Mouse (Mus musculus) neural tube, embryonic 11.5 days (tissue): ENCODE data around the gene Ubr4. TPM values are rescaled to one million over a fixed set of nuclear protein-coding genes. Genes with fewer than 3 reads are reported as not detected.

Experiments used
- ATAC-seq: fragments of 200-750 bp; cut with Nextera tagmentation; 2 replicates; pipeline ENCODE4 v1.8.0; 2017; ENCODE audit warnings: moderate number of reproducible peaks, mild to moderate bottlenecking, moderate TSS enrichment, moderate library complexity; ENCODE audit not compliant: insufficient read depth, low FRiP score, low TSS enrichment
- DNase-seq: peaks from one replicate; pipeline ENCODE4 v3.0.0-alpha.2; 2015; ENCODE audit warnings: low spot score
- H3K27ac ChIP-seq: fragments of 300-500 bp; sonication (generic); 2 replicates; pipeline ENCODE4 v1.5.1; 2014; ENCODE audit warnings: low read depth, mild to moderate bottlenecking, low read length
- H3K27me3 ChIP-seq: fragments of 300-500 bp; sonication (generic); 2 replicates; pipeline ENCODE4 v1.6.1; 2014; ENCODE audit warnings: mild to moderate bottlenecking, low read length, mixed read lengths; ENCODE audit not compliant: control insufficient read depth, insufficient read depth
- H3K36me3 ChIP-seq: fragments of 300-500 bp; sonication (generic); 2 replicates; pipeline ENCODE4 v1.6.1; 2014; ENCODE audit warnings: mild to moderate bottlenecking, low read length, moderate library complexity, mixed read lengths; ENCODE audit not compliant: control insufficient read depth, insufficient read depth
- H3K4me1 ChIP-seq: fragments of 300-500 bp; sonication (generic); 2 replicates; pipeline ENCODE4 v1.6.1; 2014; ENCODE audit warnings: low read length, mixed read lengths; ENCODE audit not compliant: control insufficient read depth, insufficient read depth
- H3K4me2 ChIP-seq: fragments of 300-500 bp; sonication (generic); 2 replicates; pipeline ENCODE4 v1.6.1; 2014; ENCODE audit warnings: low read depth, mild to moderate bottlenecking, moderate library complexity
- H3K4me3 ChIP-seq: fragments of 300-500 bp; sonication (generic); 2 replicates; pipeline ENCODE4 v1.5.1; 2014; ENCODE audit warnings: low read depth, low read length
- H3K9ac ChIP-seq: fragments of 300-500 bp; sonication (generic); 2 replicates; pipeline ENCODE4 v1.6.1; 2014; ENCODE audit warnings: mild to moderate bottlenecking, low read length
- H3K9me3 ChIP-seq: fragments of 300-500 bp; sonication (generic); 2 replicates; pipeline ENCODE4 v1.6.1; 2016; ENCODE audit warnings: low read length; ENCODE audit not compliant: control insufficient read depth
- WGBS: fragments of 180-500 bp; shearing (Covaris S2); extraction: QIAGEN DNeasy Blood & Tissue Kit; methylation state at CpG from one replicate; pipeline ENCODE4 v1.1.7; 2014; 5-methylcytosine and 5-hydroxymethylcytosine counted together
- polyA plus RNA-seq: library from polyadenylated mRNA; unstranded; fragments of >200 nt; fragmentation: Nextera tagmentation; extraction: Ambion mirVana; gene quantifications from 2 replicates; pipeline ENCODE4 v1.2.1, GENCODE M21; 2014

Gene Ubr4
- polyA plus RNA-seq, 1 experiment from 2014 or later, result 92.1 TPM

DNA sequence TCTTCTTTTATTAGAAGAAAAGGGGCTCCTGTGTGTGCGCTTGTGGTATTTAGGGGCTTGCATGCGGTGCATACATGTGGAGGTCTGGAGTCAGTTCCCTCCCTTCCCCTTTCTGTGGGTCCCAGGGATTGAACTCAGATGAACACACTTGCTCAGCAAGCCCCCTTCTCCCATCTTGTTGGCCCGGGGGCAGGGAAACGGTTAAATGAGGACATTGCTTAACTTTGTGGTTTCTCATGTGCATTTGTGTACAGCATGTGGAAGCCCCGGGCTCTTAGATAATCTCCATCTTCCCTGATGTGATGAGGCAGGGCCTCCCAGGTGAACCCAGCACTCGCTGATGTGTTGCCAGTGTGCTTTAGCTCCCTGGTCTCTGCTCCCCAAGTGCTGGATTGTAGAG is 101.9 kb downstream of the Ubr4 start:
- no peak overlapping the region for H3K9ac ChIP-seq
- ATAC-seq (no peak), DNase-seq (no peak)
- peaks cover 41% of the 10 kb centered on the region for H3K36me3 ChIP-seq
- H3K27ac ChIP-seq, result no peak overlapping the region
- WGBS, result 94% methylated on average over 6 of the region's 6 CpGs
- H3K4me2 ChIP-seq, result no peak overlapping the region
- H3K9me3 ChIP-seq, result no peaks in the 10 kb centered on the region
- no peak overlapping the region for H3K4me3 ChIP-seq
- no peaks in the 10 kb centered on the region for H3K27me3 ChIP-seq
- H3K4me1 ChIP-seq, result no peaks in the 10 kb centered on the region

DNA sequence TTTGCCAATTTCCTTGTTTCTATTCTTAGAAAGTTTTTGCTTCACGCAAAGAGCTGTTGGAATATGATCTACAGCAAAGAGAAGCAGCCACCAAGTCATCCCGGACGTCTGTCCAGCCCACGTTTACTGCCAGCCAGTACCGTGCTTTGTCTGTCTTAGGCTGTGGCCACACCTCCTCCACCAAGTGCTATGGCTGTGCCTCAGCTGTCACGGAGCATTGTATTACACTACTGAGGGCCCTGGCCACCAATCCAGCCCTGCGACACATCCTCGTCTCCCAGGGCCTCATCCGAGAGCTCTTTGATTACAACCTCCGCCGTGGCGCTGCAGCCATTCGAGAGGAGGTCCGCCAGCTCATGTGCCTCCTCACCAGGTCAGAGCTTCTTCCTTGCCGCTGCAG is 107.6 kb downstream of the Ubr4 start:
- no peak for DNase-seq
- H3K4me3 ChIP-seq, result no peak overlapping the region
- H3K4me2 ChIP-seq, result no peak overlapping the region
- H3K27ac ChIP-seq, result no peak overlapping the region
- ATAC-seq, result no peak
- WGBS, result 69% methylated on average over 15 of the region's 15 CpGs
- peaks cover 46% of the 10 kb centered on the region for H3K36me3 ChIP-seq
- no peak overlapping the region for H3K9ac ChIP-seq
- H3K9me3 ChIP-seq, result no peaks in the 10 kb centered on the region
- H3K4me1 ChIP-seq, result no peaks in the 10 kb centered on the region
- no peaks in the 10 kb centered on the region for H3K27me3 ChIP-seq

DNA sequence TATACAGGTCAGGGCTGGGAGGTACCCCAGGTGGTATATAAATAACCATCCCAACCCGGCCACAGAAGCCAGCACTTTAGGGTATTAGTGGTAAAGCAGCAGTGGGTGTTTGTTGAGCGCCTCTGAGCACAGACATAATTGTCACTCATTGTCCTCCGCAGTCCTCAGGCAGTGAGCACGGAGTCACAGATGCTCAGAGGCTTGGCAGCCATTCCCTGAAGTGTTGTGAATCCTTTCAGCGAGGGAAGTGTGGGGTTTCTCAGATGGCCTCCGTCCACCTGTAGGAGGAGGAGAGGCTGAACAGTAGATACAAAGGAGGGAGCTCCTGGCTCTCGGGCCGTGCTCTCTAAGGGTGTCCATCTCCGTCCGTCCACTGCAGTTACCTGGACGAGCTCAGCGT is 111.8 kb downstream of the Ubr4 start:
- Histone ChIP-seq H3K27me3 (no peaks in the 10 kb centered on the region), H3K36me3 (peaks cover 50% of the 10 kb centered on the region), H3K27ac (no peak overlapping the region), H3K4me2 (no peak overlapping the region), H3K9me3 (no peaks in the 10 kb centered on the region), H3K4me3 (no peak overlapping the region), H3K4me1 (no peaks in the 10 kb centered on the region), H3K9ac (no peak overlapping the region)
- DNase-seq, result no peak
- ATAC-seq, result no peak
- WGBS, result 93% methylated on average over 12 of the region's 12 CpGs

DNA sequence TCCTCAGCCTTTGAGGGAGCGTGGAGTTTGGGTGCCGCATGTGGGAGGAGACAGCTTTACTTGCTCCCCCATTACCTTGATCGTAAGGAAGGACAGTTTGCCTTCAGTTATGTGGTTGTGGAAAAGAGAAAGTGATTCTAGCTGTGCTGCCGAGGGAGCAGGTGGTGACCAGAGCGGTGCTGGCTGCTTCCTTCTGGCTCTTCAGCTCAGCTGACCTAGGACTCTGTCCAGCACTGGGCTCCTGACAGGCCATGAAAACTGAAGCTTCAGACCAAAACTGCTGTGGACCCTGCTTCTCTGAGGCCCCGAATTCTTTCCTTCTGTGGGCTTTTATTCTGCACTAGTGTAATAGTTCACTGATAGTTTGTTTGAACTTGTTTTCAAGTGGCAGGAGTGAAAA is 114.1 kb downstream of the Ubr4 start:
- H3K4me1 ChIP-seq, result no peaks in the 10 kb centered on the region
- peaks cover 49% of the 10 kb centered on the region for H3K36me3 ChIP-seq
- H3K4me3 ChIP-seq, result no peak overlapping the region
- H3K9me3 ChIP-seq, result no peaks in the 10 kb centered on the region
- H3K4me2 ChIP-seq, result no peak overlapping the region
- H3K9ac ChIP-seq, result no peak overlapping the region
- no peak for ATAC-seq
- H3K27ac ChIP-seq, result no peak overlapping the region
- DNase-seq, result no peak
- no peaks in the 10 kb centered on the region for H3K27me3 ChIP-seq
- 94% methylated on average over 6 of the region's 6 CpGs for WGBS

DNA sequence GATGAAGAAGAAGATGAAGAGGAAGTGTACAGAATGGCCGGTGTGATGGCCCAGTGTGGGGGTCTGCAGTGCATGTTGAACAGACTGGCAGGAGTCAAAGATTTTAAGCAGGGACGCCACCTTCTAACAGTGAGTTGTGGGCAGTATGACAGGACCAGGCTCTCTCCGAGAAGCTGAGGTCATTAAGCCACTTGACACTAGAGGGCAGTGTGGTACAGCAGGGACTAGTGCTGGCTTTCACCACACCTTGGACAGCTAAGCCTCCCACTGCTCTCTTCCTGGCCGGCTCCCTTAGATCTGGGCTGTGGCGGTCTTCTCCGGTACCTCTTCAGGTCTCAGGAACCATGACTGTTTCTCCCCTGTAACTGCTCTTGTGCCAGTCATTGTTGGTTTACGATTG is 117.8 kb downstream of the Ubr4 start:
- Histone ChIP-seq H3K27ac (no peak overlapping the region), H3K9me3 (no peaks in the 10 kb centered on the region), H3K4me1 (no peaks in the 10 kb centered on the region), H3K27me3 (no peaks in the 10 kb centered on the region), H3K9ac (no peak overlapping the region), H3K36me3 (peaks cover 51% of the 10 kb centered on the region), H3K4me3 (no peak overlapping the region), H3K4me2 (no peak overlapping the region)
- WGBS, result 47% methylated on average over 7 of the region's 7 CpGs
- DNase-seq (peak; percentile 74), ATAC-seq (no peak)

DNA sequence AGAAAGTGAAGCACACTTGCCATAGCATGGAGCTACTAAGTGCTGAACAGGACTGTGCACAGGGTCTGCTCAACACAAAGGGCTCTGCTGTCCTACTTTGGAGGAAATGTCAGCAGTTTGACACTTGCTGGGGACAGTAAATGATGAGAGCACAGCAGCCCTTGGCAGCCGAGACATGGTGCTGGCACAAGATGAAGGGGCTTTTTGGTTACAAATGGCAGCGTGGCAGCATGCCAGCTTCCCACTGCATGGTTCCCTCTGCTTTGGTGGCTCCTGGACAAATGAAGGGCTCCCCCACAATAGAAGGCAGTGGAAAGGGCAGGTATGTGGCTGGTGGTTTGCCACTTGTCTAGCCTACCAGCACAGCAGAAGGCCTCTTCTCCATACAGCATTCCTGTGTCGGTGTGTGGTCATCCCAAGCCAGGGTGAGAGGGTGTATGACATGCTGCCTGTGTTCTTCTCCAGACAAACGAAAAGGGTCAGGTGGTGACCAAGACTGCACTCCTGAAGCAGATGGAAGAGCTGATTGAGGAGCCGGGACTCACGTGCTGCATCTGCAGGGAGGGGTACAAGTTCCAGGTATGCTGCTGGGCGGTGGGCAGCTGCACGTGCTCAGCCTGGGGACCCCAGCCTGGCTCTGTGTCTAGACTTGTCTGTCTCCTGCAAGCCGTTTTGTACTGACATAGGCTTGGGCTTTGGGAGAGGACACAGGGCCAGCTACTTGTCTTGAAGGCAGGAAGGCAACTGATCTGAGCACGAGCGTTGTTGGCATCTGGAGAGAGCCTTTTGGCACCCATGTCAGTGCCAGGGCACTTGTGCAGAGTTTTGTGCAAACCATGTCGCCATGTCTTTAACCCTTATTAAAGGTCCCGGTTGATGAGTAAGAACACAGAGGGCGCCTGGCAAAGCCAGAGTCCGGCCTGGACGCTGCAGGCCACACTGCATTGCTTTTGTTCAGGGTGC is 124.5 kb downstream of the Ubr4 start:
- no peaks in the 10 kb centered on the region for H3K9me3 ChIP-seq
- WGBS, result 97% methylated on average over 16 of the region's 16 CpGs
- no peaks in the 10 kb centered on the region for H3K27me3 ChIP-seq
- DNase-seq (no peak), ATAC-seq (no peak)
- peaks cover 53% of the 10 kb centered on the region for H3K36me3 ChIP-seq
- no peaks in the 10 kb centered on the region for H3K4me1 ChIP-seq
- no peak overlapping the region for H3K9ac ChIP-seq
- no peak overlapping the region for H3K4me2 ChIP-seq
- no peak overlapping the region for H3K4me3 ChIP-seq
- no peak overlapping the region for H3K27ac ChIP-seq

DNA sequence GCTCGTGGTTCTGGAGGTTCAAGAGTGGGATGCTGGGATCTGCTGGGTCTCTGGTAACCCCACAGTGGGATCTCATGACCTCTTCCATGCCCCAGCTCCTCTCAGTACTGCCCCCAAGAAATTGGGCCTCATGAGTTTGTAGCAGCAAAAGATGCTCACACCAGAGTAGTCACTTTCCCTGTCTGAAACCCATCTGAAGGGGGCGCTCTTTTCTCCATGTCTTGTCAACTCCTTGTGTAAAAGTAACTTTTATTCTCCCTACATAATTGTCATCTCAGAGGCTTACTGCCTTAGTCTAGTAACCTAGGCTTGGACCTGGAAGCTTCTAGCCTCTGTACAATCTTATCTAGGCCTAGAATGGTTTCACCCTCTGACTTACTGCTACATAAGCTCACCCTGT is 125.6 kb downstream of the Ubr4 start:
- DNase-seq, result peak; percentile 26
- WGBS, result 83% methylated on average over 2 of the region's 2 CpGs
- ATAC-seq, result no peak

DNA sequence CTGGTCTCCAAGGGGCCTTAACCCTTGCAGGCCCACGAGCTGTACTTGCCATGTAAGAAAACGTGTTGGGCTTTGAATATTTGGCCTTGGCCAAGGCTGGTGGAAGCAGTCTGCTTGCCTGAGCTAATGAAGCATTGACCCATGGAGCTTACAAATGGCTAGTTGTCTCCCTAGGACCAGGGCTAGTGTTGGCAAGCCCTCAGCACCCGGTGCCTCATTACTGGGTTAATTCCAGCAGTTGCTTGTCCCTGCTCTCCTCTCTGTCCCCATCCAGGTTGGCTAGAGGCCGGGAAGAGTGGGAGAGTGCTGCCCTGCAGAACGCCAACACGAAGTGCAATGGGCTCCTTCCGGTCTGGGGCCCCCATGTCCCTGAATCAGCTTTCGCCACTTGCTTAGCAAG is 126.8 kb downstream of the Ubr4 start:
- Histone ChIP-seq H3K9ac (no peak overlapping the region), H3K27ac (no peak overlapping the region), H3K4me1 (no peaks in the 10 kb centered on the region), H3K36me3 (peaks cover 47% of the 10 kb centered on the region), H3K4me3 (no peak overlapping the region), H3K9me3 (no peaks in the 10 kb centered on the region), H3K27me3 (no peaks in the 10 kb centered on the region), H3K4me2 (no peak overlapping the region)
- ATAC-seq, result no peak
- DNase-seq, result no peak
- 92% methylated on average over 8 of the region's 8 CpGs for WGBS

More for the DNA sequence above, 125.6 kb downstream of the Ubr4 start:
- peaks cover 56% of the 10 kb centered on the region for H3K36me3 ChIP-seq
- H3K9me3 ChIP-seq, result no peaks in the 10 kb centered on the region
- H3K9ac ChIP-seq, result no peak overlapping the region
- H3K27ac ChIP-seq, result no peak overlapping the region
- H3K4me2 ChIP-seq, result no peak overlapping the region
- no peaks in the 10 kb centered on the region for H3K27me3 ChIP-seq
- H3K4me1 ChIP-seq, result no peaks in the 10 kb centered on the region
- H3K4me3 ChIP-seq, result no peak overlapping the region

DNA sequence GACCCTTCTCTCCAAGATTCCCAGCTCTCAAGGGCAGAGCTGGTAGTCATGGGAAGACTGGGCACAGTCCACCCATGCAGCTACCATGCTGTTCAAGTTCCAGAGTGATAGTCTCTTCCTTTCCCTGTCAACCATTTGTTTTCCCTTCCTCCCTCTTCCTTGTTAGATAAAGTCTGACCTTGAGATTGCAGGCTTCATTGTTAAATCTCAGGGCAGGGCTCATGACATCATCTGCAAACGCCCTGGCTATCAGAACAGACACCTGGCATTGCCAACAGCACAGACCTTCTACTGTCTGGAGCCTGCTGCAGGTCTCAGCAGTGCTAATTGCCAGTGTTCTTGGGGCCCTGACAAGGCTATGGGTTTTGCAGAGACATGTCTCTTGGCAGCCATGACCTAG is 129.0 kb downstream of the Ubr4 start:
- no peak overlapping the region for H3K9ac ChIP-seq
- H3K36me3 ChIP-seq, result peaks cover 38% of the 10 kb centered on the region
- no peaks in the 10 kb centered on the region for H3K4me1 ChIP-seq
- H3K27me3 ChIP-seq, result no peaks in the 10 kb centered on the region
- DNase-seq (no peak), ATAC-seq (no peak)
- no peaks in the 10 kb centered on the region for H3K9me3 ChIP-seq
- no peak overlapping the region for H3K27ac ChIP-seq
- H3K4me2 ChIP-seq, result no peak overlapping the region
- no peak overlapping the region for H3K4me3 ChIP-seq
- WGBS, result 95% methylated on average over 1 of the region's 1 CpGs
